Mouse (Mus musculus) limb, embryonic 10.5 days (tissue): Measurements from ENCODE around the gene Samd8. TPM values are rescaled to one million over a fixed set of nuclear protein-coding genes. Genes with fewer than 3 reads are reported as not detected.

Source experiments
- DNase-seq: peaks from one replicate; pipeline ENCODE4 v3.0.0-alpha.2; 2017; ENCODE audit warnings: low spot score
- H3K27ac ChIP-seq: fragments of 300-500 bp; sonication (generic); 2 replicates; pipeline ENCODE4 v1.5.1; 2016; ENCODE audit warnings: mild to moderate bottlenecking
- H3K27me3 ChIP-seq: fragments of 300-500 bp; sonication (generic); 2 replicates; pipeline ENCODE4 v1.6.1; 2016; ENCODE audit warnings: low read depth, mild to moderate bottlenecking; ENCODE audit not compliant: poor library complexity, severe bottlenecking
- H3K36me3 ChIP-seq: fragments of 300-500 bp; sonication (generic); 2 replicates; pipeline ENCODE4 v1.6.1; 2016; ENCODE audit warnings: mild to moderate bottlenecking, moderate library complexity
- H3K4me1 ChIP-seq: fragments of 300-500 bp; sonication (generic); 2 replicates; pipeline ENCODE4 v1.6.1; 2016
- H3K4me3 ChIP-seq: fragments of 300-500 bp; sonication (generic); 2 replicates; pipeline ENCODE4 v1.5.1; 2016; ENCODE audit warnings: mild to moderate bottlenecking, moderate library complexity
- H3K9me3 ChIP-seq: fragments of 300-500 bp; sonication (generic); replicated peaks from 2 replicates; pipeline ENCODE4 v1.6.1; 2016; ENCODE audit warnings: mild to moderate bottlenecking
- WGBS: fragments of 180-500 bp; shearing (Covaris S2); methylation state at CpG from one replicate; pipeline ENCODE4 v1.1.7; 2016; 5-methylcytosine and 5-hydroxymethylcytosine counted together
- polyA plus RNA-seq: library from polyadenylated mRNA; unstranded; fragments of >200 nt; fragmentation: Nextera tagmentation; extraction: Ambion mirVana; gene quantifications from 2 replicates; pipeline ENCODE4 v1.2.1, GENCODE M21; 2016

Gene Samd8
- polyA plus RNA-seq, 1 experiment from 2014 or later: 11.7 TPM

GRCm38 (mm10) chr14:21786500-21786899, 36.2 kb downstream of the Samd8 start:
- no peaks in the 10 kb centered on the region for H3K9me3 ChIP-seq
- H3K36me3 ChIP-seq: peaks cover 56% of the 10 kb centered on the region
- DNase-seq: no peak
- H3K4me3 ChIP-seq: no peak overlapping the region
- no peaks in the 10 kb centered on the region for H3K27me3 ChIP-seq
- no peak overlapping the region for H3K27ac ChIP-seq
- no peaks in the 10 kb centered on the region for H3K4me1 ChIP-seq
- WGBS: 93% methylated on average over 4 of the region's 4 CpGs

GRCm38 (mm10) chr14:21787374-21787773, 37.0 kb downstream of the Samd8 start:
- Histone ChIP-seq H3K36me3 (peaks cover 53% of the 10 kb centered on the region), H3K4me3 (no peak overlapping the region), H3K9me3 (no peaks in the 10 kb centered on the region), H3K27me3 (no peaks in the 10 kb centered on the region), H3K27ac (no peak overlapping the region), H3K4me1 (no peaks in the 10 kb centered on the region)
- DNase-seq: no peak
- WGBS: 92% methylated on average over 3 of the region's 3 CpGs

GRCm38 (mm10) chr14:21788121-21788520, 37.8 kb downstream of the Samd8 start:
- Histone ChIP-seq H3K27ac (no peak overlapping the region), H3K4me3 (no peak overlapping the region), H3K36me3 (peaks cover 59% of the 10 kb centered on the region), H3K4me1 (no peaks in the 10 kb centered on the region), H3K9me3 (no peaks in the 10 kb centered on the region), H3K27me3 (no peaks in the 10 kb centered on the region)
- WGBS: 93% methylated on average over 5 of the region's 5 CpGs
- no peak for DNase-seq

- H3K36me3 ChIP-seq: peaks cover 44% of the 10 kb centered on the region
- H3K27ac ChIP-seq: no peak overlapping the region
- no peak for DNase-seq
These were observed 40.4 kb downstream of the Samd8 start for GRCm38 (mm10) chr14:21790585-21791251.

GRCm38 (mm10) chr14:21791722-21792121, 41.4 kb downstream of the Samd8 start:
- no peak overlapping the region for H3K27ac ChIP-seq
- no peaks in the 10 kb centered on the region for H3K27me3 ChIP-seq
- no peaks in the 10 kb centered on the region for H3K9me3 ChIP-seq
- DNase-seq: no peak
- H3K4me3 ChIP-seq: no peak overlapping the region
- H3K4me1 ChIP-seq: peaks cover 19% of the 10 kb centered on the region; the same call in 1 of the 2 replicates
- WGBS: 94% methylated on average over 4 of the region's 4 CpGs
- H3K36me3 ChIP-seq: peaks cover 40% of the 10 kb centered on the region

More at GRCm38 (mm10) chr14:21790585-21791251, 40.4 kb downstream of the Samd8 start:
- Histone ChIP-seq H3K4me1 (peaks cover 19% of the 10 kb centered on the region; the same call in 1 of the 2 replicates), H3K9me3 (no peaks in the 10 kb centered on the region), H3K27me3 (no peaks in the 10 kb centered on the region), H3K4me3 (no peak overlapping the region)
- 92% methylated on average over 9 of the region's 9 CpGs for WGBS

- Histone ChIP-seq H3K9me3 (no peaks in the 10 kb centered on the region), H3K4me1 (peaks cover 19% of the 10 kb centered on the region; the same call in 1 of the 2 replicates), H3K4me3 (no peak overlapping the region), H3K27me3 (no peaks in the 10 kb centered on the region), H3K27ac (no peak overlapping the region), H3K36me3 (peaks cover 39% of the 10 kb centered on the region)
- no peak for DNase-seq
- 94% methylated on average over 6 of the region's 6 CpGs for WGBS
These were observed 41.9 kb downstream of the Samd8 start for GRCm38 (mm10) chr14:21792250-21792649.

- Histone ChIP-seq H3K27ac (no peak overlapping the region), H3K27me3 (no peaks in the 10 kb centered on the region)
These were observed 50.3 kb downstream of the Samd8 start for GRCm38 (mm10) chr14:21800641-21801040.

GRCm38 (mm10) chr14:21801624-21802023, 51.3 kb downstream of the Samd8 start:
- no peaks in the 10 kb centered on the region for H3K27me3 ChIP-seq
- WGBS: 88% methylated on average over 7 of the region's 7 CpGs
- H3K36me3 ChIP-seq: peaks cover 4% of the 10 kb centered on the region
- no peak overlapping the region for H3K4me3 ChIP-seq
- H3K9me3 ChIP-seq: no peaks in the 10 kb centered on the region
- DNase-seq: no peak
- H3K4me1 ChIP-seq: no peaks in the 10 kb centered on the region
- no peak overlapping the region for H3K27ac ChIP-seq

More at GRCm38 (mm10) chr14:21800641-21801040, 50.3 kb downstream of the Samd8 start:
- H3K4me1 ChIP-seq: no peaks in the 10 kb centered on the region
- no peaks in the 10 kb centered on the region for H3K9me3 ChIP-seq
- peaks cover 4% of the 10 kb centered on the region for H3K36me3 ChIP-seq
- no peak for DNase-seq
- no peak overlapping the region for H3K4me3 ChIP-seq
- WGBS: 97% methylated on average over 4 of the region's 4 CpGs

- Histone ChIP-seq H3K4me1 (no peaks in the 10 kb centered on the region), H3K27me3 (no peaks in the 10 kb centered on the region), H3K27ac (no peak overlapping the region), H3K9me3 (no peaks in the 10 kb centered on the region), H3K4me3 (no peak overlapping the region), H3K36me3 (peaks cover 4% of the 10 kb centered on the region)
- DNase-seq: no peak
- WGBS: 97% methylated on average over 6 of the region's 6 CpGs
These were observed 52.3 kb downstream of the Samd8 start for GRCm38 (mm10) chr14:21802543-21803206.

- Histone ChIP-seq H3K27ac (no peak overlapping the region), H3K36me3 (peaks cover 4% of the 10 kb centered on the region), H3K4me3 (no peak overlapping the region), H3K27me3 (no peaks in the 10 kb centered on the region), H3K4me1 (no peaks in the 10 kb centered on the region), H3K9me3 (no peaks in the 10 kb centered on the region)
- WGBS: 93% methylated on average over 2 of the region's 2 CpGs
- DNase-seq: no peak
These were observed 55.9 kb downstream of the Samd8 start for GRCm38 (mm10) chr14:21806203-21806602.

- 88% methylated on average over 3 of the region's 3 CpGs for WGBS
- no peak for DNase-seq
These were observed 56.4 kb downstream of the Samd8 start for GRCm38 (mm10) chr14:21806631-21807160.

GRCm38 (mm10) chr14:21808208-21808922, 58.0 kb downstream of the Samd8 start:
- Histone ChIP-seq H3K27me3 (no peaks in the 10 kb centered on the region), H3K36me3 (no peaks in the 10 kb centered on the region), H3K9me3 (no peaks in the 10 kb centered on the region), H3K27ac (no peak overlapping the region), H3K4me3 (no peak overlapping the region), H3K4me1 (no peaks in the 10 kb centered on the region)
- 92% methylated on average over 8 of the region's 8 CpGs for WGBS
- no peak for DNase-seq

More at GRCm38 (mm10) chr14:21806631-21807160, 56.4 kb downstream of the Samd8 start:
- Histone ChIP-seq H3K4me1 (no peaks in the 10 kb centered on the region), H3K9me3 (no peaks in the 10 kb centered on the region), H3K27me3 (no peaks in the 10 kb centered on the region), H3K36me3 (peaks cover 4% of the 10 kb centered on the region), H3K27ac (no peak overlapping the region), H3K4me3 (no peak overlapping the region)

GRCm38 (mm10) chr14:21809418-21809817, 59.1 kb downstream of the Samd8 start:
- 82% methylated on average over 2 of the region's 2 CpGs for WGBS

More at GRCm38 (mm10) chr14:21809418-21809817, 59.1 kb downstream of the Samd8 start:
- Histone ChIP-seq H3K27me3 (no peaks in the 10 kb centered on the region), H3K27ac (no peak overlapping the region), H3K9me3 (no peaks in the 10 kb centered on the region), H3K4me1 (no peaks in the 10 kb centered on the region; the same call in 1 of the 2 replicates), H3K4me3 (no peak overlapping the region), H3K36me3 (no peaks in the 10 kb centered on the region)
- no peak for DNase-seq
